Mouse (Mus musculus) stomach, postnatal 0 days (tissue): ENCODE data around the gene Ddo.

Source experiments
- CTCF ChIP-seq: IDR thresholded peaks from 2 replicates; pipeline ENCODE4 v1.5.1; 2016; ENCODE audit warnings: antibody characterized with exemption, low read depth, mild to moderate bottlenecking, moderate library complexity
- EP300 ChIP-seq: optimal IDR thresholded peaks from 2 replicates; pipeline ENCODE3; 2016; ENCODE audit warnings: antibody characterized with exemption

GRCm38 (mm10) chr10:40672587-40673296 lies 42.9 kb downstream of the Ddo start:
- TF ChIP-seq EP300: no peak
- TF ChIP-seq CTCF: no peak
